Mouse (Mus musculus): Measurements from ENCODE around the gene Dact3.

Dact3 gene

GRCm38 (mm10) chr7:16858336-16858735 lies 16.8 kb upstream of the Dact3 start:
- peak in 1 of 2 experiments; percentile 39 for DNase-seq (ENCODE audit: low spot score in 2 of 2)

GRCm38 (mm10) chr7:16859902-16860651 lies 15.0 kb upstream of the Dact3 start:
- DNase-seq (ENCODE audit: low spot score in 2 of 2), result peak in 1 of 2 experiments; percentile 64

- no peak for DNase-seq (ENCODE audit: low spot score in 2 of 2)
These were observed 7.6 kb upstream of the Dact3 start for GRCm38 (mm10) chr7:16867488-16867887.

GRCm38 (mm10) chr7:16869497-16869896 lies 5.6 kb upstream of the Dact3 start:
- peak; percentile 96 to 98 for DNase-seq (ENCODE audit: low spot score in 2 of 2)

- no peak for DNase-seq (ENCODE audit: low spot score in 2 of 2)
These were observed 3.5 kb upstream of the Dact3 start for GRCm38 (mm10) chr7:16871600-16871999.

GRCm38 (mm10) chr7:16872478-16872877 lies 2.6 kb upstream of the Dact3 start:
- no peak for DNase-seq (ENCODE audit: low spot score in 2 of 2)

GRCm38 (mm10) chr7:16873392-16873791 lies 1.7 kb upstream of the Dact3 start:
- no peak for DNase-seq (ENCODE audit: low spot score in 2 of 2)

GRCm38 (mm10) chr7:16874190-16874589 lies 927 bp upstream of the Dact3 start:
- DNase-seq (ENCODE audit: low spot score in 2 of 2), result peak; percentile 83 to 86

- peak; percentile 100 for DNase-seq (ENCODE audit: low spot score in 2 of 2)
These were observed 284 bp upstream of the Dact3 start for GRCm38 (mm10) chr7:16874756-16875309.

GRCm38 (mm10) chr7:16875326-16875725 lies 209 bp downstream of the Dact3 start:
- DNase-seq (ENCODE audit: low spot score in 2 of 2), result no peak

- no peak for DNase-seq (ENCODE audit: low spot score in 2 of 2)
These were observed 889 bp downstream of the Dact3 start for GRCm38 (mm10) chr7:16876006-16876405.

- DNase-seq (ENCODE audit: low spot score in 2 of 2), result peak; percentile 61 to 62
These were observed 1.5 kb downstream of the Dact3 start for GRCm38 (mm10) chr7:16876608-16877007.

GRCm38 (mm10) chr7:16877717-16878116 lies 2.6 kb downstream of the Dact3 start:
- peak in 1 of 2 experiments; percentile 19 for DNase-seq (ENCODE audit: low spot score in 2 of 2)

GRCm38 (mm10) chr7:16879796-16880547 lies 4.9 kb downstream of the Dact3 start:
- DNase-seq (ENCODE audit: low spot score in 2 of 2), result no peak

- DNase-seq (ENCODE audit: low spot score in 2 of 2), result no peak
These were observed 5.5 kb downstream of the Dact3 start for GRCm38 (mm10) chr7:16880615-16881014.

GRCm38 (mm10) chr7:16883162-16883561 lies 8.0 kb downstream of the Dact3 start:
- DNase-seq (ENCODE audit: low spot score in 2 of 2), result no peak

GRCm38 (mm10) chr7:16884334-16884733 lies 9.2 kb downstream of the Dact3 start:
- DNase-seq (ENCODE audit: low spot score in 2 of 2), result no peak

- DNase-seq (ENCODE audit: low spot score in 2 of 2), result no peak
These were observed 10.2 kb downstream of the Dact3 start for GRCm38 (mm10) chr7:16885271-16885776.

- DNase-seq (ENCODE audit: low spot score in 2 of 2), result no peak
These were observed 10.8 kb downstream of the Dact3 start for GRCm38 (mm10) chr7:16885905-16886304.

GRCm38 (mm10) chr7:16890536-16890935 lies 15.4 kb downstream of the Dact3 start:
- no peak for DNase-seq (ENCODE audit: low spot score in 2 of 2)

- no peak for DNase-seq (ENCODE audit: low spot score in 2 of 2)
These were observed 15.8 kb downstream of the Dact3 start for GRCm38 (mm10) chr7:16890944-16891343.

- peak; percentile 87 to 92 for DNase-seq (ENCODE audit: low spot score in 2 of 2)
These were observed 16.7 kb downstream of the Dact3 start, which contains the start of gene Gng8 for GRCm38 (mm10) chr7:16891641-16892351. TSS of gene Gng8 (plus strand) at chr7:16891786.

All from right cerebral cortex, postnatal 10 days (tissue).